Mouse (Mus musculus): ENCODE data around the gene Iqgap1.
"Not testable (repeated sequence)": the region's sequence is repeated elsewhere in the genome, so short reads cannot be mapped to it uniquely, and the experiment has no call there.

Iqgap1 gene

DNA sequence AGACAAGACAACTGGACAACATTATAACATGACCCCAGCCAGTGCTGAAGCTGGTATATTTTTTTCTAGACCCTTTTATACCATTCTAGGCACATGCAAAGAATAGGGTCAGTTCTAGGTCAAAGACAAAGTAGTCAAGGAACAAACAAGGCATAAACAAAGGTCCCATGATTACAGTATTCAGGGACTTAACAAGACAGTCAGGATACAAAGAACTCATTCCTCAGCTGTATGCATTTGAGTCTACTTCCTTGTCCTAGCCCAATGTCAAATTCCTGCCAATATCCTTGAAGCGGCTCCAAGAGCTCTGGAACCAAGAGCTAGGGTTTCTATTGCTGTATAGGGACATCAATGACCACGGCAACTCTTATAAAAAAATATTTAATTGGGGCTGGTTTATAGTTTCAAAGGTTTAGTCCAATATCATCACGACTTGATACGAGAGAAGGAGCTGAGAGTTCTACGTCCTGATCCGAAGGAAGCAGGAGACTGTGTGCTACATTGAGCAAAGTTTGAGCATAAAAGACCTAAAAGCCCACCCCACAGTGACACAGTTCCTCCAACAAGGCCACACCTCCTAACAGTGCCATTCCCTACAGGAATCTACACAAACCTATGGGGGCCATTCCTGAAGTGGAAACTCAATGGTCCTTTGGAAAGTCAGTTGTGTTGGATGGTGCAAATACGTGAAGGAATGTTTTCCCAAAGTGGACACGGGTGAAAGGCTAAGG, 18.3 kb upstream of the Iqgap1 start:
- no peak for DNase-seq (ENCODE audit: low spot score in 2 of 2)

DNA sequence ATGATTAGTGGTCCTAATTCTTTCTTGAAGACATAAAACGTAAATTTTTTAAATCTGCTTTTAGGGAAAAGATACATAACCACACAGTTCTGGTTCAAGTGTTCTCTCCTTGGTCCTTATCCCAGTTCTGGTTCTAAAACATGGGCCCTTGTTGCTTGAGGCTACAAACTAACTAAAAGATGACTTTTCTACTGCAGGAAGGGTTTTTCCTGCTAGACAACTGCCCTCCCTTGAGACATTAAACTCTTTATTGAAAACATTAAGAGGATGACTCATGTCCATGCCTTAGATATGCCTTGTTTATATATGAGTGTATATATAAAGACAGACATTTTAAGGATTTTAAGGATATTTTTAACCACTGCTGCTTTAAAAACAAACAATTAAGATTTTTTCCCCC, 17.4 kb upstream of the Iqgap1 start:
- no peak for DNase-seq (ENCODE audit: low spot score in 2 of 2)

DNA sequence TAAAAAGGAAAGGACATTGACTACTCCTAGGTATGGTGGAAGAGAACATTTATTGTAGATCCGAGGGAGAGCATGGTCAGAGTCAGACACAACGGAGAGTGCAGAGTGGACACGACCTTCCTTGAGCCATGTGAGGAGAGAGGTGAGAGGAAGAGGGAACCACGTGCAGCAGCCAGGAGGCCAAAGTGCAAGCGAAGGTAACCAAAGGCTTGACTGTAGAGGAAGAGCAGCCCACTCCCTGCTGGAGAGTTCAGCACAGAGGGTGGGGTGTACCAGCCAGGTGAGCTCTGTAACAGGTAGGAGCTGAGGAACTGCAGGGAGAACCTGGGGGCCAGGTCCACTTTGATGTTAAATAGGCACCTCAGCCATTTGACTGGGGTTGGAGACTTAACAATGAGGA, 16.4 kb upstream of the Iqgap1 start:
- DNase-seq (ENCODE audit: low spot score in 2 of 2): no peak

DNA sequence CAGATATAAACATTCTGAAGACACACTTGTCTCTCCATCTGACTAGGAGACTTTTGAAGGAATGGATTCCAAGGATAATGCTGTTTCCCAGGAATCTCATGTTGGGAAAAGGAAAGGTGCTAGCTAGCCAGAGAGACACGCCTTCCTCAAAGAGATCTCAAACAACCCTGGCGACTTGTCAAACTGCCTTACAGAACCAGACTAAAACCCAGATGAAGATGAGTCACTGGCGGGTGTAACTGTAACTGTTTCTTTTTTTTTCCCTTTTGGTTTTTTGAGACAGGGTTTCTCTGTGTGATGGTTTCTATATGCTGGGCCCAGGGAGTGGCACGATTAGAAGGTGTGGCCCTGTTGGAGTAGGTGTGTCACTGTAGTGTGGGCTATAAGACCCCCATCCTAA, 15.2 kb upstream of the Iqgap1 start:
- peak in 1 of 2 experiments; percentile 30 for DNase-seq (ENCODE audit: low spot score in 2 of 2)

DNA sequence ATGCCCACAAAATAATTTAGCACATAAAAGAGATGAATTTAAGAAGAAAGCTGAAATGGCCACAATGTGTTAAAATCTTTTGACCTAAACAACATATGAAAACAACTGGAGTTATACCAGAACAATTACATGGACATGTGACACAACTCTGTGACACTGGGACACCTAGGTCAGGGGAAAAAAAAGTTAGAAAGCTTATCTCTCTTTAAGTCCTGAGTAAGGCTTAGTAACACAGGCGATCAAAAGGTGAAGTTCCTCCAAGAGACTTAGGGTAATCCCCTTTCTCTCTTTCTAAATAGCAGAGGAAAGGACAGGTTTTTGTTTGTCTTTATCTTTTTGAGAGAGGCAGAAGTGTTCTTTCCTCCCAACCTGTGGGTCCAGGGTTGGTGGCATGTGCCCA, 14.5 kb upstream of the Iqgap1 start:
- DNase-seq (ENCODE audit: low spot score in 2 of 2): no peak

DNA sequence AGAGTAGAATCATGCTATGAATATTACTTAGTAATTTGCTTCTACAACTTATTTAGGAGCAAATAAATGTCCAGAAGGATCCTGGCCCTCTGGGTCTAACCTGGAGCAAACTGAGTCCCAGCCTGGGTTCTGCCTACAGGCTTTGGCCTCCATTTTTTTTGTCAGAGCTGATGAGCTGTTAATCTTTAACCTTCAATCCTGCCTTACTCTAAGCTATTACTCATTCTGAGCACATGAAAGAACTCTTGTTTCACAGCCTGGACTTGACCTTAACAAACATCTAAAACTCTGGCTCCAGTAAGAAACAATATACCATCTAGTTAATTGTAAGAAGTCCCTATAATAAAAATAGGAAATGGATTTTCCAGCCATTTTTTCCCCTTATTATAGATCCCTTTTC, 14.0 kb upstream of the Iqgap1 start:
- DNase-seq (ENCODE audit: low spot score in 2 of 2): no peak

DNA sequence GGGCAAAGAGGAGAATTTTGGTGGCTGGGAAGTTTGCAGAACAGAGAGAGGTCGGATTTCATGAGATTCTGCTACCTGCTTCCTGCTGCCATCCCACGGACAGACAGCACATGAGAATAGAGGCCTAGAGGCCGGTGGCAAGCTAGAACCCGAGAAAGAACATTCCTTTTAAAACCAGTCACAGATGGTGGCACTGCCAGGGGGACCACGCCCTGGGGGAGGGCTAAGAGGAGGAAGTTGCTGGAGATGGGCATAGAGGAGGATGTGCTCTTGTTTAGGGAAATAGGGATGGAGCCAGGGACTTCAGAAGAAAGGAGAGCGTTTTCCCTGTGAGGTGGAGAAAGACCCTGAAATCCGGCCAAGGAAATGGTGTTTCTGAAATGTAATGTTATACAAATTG, 12.5 kb upstream of the Iqgap1 start:
- no peak for DNase-seq (ENCODE audit: low spot score in 2 of 2)

DNA sequence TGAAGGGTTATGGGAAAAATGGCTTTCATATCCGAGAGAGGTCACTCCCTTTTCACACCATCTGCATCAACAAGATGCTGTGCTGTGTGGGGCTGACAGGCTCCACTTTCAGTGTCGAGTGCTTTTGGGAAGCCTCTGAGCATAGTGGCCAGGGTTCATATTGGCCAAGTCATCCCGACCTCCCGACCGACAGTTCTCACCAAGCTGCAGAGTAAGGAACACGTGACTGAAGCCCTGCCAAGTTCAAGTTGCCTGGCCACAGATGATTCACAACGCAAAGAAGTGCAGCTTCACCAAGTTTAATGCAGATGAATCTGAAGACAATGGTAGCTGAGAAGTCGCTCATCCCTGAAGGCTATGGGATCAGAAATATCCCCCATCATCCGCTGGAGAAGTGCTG, 12.0 kb upstream of the Iqgap1 start:
- DNase-seq (ENCODE audit: low spot score in 2 of 2): no peak

DNA sequence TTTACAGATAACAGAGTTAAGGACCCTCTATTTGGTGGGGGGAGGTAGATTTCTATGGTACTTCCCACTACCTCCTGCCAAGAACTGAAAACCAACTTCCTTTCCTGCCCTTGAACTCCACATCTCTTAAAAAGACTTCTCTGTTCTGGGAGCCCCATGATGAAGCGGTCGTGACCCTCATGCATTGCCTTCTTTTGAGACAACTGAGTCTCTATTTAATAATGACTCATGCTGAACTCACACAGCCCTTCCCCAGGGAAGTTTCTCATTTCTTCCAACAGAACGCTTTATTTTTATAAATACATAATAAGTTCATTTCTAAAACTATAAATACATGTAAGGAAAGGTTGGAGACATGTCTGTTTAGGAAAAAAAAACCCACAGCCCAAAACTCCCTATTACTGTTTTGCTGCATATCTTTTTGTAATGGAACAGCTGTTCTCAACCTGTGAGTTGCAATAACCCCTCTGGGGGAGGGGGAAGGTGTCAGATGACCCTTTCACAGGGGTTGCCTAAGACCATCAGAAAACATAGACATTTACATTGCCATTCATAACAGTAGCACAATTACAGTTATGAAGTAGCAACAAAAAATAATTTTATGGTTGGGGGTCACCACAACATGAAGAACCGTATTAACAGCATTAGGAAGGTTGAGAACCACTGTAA, 10.3 kb upstream of the Iqgap1 start:
- DNase-seq (ENCODE audit: low spot score in 2 of 2): no peak

DNA sequence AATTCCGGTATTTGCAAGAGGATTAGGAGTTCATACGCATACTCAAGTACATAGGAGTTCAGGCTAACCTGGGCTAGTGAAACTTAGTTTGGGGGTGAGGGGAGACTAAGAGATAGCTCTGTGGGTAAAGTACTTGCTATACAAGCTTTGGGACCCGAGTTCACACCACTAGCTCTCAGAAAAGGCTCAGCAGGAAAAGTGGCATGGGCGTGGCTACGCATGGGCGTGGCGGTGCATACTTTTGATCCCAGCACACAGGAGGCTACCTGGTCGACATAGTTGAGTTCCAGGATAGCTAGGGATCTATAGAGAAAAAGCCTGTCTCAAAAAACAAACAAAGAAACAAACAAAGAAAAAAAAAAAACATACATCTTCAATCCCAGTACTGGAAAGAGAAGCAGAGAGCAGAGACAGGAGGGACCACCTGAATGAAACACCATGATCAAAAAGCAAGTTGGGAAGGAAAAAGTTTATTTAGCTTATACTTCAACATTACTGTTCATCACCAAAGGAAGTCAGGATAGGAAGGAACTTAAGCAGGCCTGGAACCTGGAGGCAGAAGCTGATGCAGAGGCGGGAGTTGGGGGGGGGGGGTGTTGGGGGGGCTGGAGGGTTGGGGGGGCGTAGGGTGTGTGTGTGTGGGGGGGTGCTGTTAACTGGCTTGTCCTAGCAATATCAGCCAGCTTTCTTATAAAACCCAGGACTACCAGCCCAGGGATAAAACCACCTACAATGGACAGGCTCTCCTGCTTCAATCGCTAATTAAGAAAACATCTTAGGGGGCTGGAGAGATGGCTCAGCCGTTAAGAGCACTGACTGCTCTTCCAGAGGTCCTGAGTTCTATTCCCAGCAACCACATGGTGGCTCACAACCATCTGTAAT, 8.1 kb upstream of the Iqgap1 start:
- no peak for DNase-seq (ENCODE audit: low spot score in 2 of 2)

DNA sequence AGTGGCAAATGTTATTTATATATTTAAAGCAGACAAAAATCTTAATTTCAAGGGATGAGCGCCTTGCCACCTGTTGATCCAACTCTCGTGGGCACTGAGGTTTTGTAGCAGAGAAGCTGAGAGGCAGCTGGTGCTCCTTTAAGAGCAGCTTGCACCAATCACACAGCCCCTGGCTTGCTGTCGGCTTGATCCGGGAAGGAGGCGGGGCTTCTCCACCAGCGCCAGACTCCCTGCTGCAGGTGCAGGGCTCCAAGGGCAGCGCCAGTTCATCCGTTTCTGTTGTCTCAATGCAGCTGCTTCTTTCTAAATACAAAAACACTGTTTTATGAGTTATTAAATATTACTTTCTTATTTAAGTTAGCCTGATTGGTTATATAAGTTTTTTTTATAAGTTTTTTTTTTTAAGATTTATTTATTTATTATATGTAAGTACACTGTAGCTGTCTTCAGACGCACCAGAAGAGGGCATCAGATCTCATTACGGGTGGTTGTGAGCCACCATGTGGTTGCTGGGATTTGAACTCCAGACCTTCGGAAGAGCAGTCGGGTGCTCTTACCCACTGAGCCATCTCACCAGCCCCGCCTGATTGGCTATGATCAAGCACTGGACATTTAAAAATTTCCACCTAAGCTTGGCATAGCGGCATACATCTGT, 7.3 kb upstream of the Iqgap1 start:
- not testable (repeated sequence) for DNase-seq (ENCODE audit: low spot score in 2 of 2)

DNA sequence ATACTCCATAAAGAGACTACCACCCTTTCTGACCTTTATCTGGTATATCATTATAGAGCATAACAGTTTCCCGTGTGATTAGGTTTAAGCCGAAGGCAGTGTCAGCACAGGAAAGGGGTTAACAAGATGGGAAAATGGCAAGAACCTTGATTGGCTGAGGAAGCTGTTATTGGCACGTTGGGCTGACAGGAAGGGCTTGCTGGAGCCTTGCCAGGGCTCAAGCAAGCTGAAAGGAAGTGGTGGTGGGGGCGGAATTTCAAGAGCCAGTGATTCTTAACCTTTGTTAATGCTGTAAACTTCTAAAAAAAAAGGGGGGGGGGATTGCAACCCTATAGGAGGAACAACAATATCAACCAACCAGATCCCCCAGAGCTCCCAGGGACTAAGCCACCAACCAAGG, 6.4 kb upstream of the Iqgap1 start:
- no peak for DNase-seq (ENCODE audit: low spot score in 2 of 2)

DNA sequence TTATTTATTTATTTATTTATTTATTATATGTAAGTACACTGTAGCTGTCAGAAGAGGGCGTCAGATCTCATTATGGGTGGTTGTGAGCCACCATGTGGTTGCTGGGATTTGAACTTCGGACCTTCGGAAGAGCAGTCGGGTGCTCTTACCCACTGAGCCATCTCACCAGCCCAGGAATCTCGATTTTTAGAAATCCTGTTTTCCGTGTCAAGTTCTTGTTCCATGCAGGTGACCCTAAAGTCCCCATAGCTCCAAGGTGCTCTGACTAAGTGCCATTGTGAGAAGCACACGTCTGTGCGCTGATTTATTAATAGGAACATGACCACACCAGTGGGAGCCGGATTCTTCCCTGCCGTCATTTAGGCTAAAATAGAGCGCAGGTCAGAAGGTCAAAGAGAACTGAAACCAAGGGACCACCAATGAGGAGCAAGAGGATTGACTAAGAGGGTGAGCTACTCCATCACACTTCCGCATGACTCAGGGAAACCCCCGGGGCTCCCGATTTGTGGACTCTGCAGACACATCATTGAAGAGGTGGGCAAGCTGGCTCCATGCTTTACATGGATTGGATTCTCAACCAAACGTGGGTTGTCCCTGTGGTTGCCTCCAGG, 4.5 kb upstream of the Iqgap1 start:
- DNase-seq (ENCODE audit: low spot score in 2 of 2): no peak

DNA sequence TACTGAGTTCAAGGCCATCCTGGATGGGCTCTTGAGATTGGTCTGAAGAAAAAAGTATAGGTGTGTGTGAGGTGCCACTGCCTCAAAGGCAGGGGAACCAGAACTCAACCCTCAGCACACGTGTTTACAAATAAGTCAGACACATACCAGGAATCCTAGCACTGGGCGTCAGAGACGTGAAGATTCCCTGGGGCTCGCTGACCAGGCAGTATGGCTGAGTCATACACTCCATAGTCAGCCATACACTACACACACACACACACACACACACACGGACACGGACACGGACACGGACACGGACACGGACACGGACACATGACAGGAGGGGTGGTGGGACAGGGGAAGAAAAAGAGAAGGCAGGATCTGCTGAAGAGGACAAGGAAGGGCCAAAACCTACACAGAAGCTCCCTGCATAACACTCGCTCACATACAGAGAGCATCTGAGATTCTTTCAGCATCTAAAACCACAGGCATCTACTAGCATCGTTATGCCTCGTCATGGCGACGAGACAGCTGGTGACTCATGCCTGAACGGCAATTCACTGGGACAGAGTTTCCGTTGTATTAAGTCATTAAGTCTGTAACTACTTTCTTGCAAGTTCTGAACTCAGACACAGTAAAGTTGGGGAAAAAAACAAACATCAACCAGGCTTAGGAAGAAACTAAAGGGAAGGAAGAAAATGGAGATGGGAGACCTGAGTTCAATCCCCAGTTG, 2.5 kb upstream of the Iqgap1 start:
- no peak for DNase-seq (ENCODE audit: low spot score in 2 of 2)

DNA sequence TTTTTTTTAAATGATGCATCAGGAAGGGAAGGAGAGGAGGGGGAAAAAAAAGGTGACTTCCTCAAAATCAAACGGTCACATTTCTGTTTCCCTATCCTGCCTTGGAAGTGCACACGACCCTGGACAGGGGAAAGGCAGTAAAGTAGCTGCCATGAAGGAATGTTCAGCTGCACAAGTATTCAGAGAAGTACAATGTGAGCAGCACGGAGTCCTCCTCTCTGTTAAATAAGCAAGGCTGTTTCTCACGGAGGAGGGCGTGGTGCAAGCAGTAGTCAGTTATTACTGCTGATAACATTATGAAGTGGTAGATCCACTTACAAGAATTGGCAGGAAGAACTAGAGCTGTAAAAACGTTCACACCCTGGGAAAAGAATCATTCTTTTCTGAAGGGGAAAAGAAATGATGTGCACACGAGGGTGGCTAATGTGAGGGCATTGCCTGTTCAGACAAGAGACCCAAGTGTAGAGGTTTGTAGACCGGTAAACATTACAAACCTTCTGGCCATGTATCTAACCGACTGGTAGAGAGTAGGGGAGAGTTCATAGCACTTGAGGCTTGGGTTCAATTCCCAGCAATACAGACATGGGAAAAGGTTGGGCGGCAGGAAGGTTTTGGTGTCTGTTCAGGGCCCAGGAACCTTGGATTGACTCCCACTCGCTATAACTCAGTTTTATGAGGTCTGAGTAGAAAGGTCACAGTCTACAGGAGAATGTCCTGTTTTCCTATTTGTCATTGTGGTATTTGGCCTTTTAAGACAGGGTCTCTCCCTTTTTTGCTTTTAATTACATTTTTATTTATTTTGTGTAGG, 1.7 kb downstream of the Iqgap1 start:
- DNase-seq (ENCODE audit: low spot score in 2 of 2): no peak

DNA sequence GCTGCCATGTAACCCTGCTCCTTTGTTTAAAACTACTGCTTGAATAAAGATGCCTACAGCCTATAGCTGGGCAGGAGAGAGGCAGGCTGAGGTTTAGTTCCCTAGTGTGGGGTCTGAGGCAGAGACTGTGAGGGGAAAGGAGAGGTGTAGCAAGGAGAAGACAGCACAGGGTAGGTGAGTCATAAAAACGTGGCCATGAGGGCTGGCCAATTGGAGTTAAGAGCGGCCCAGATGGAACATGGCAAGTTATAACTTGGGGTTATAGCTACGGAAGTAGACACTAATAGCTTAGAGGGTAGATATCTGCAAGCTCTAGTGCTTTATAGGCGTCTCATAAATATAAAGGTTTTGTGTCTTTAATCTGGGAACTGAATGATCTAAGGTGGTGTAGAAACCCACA, 2.5 kb downstream of the Iqgap1 start:
- no peak for DNase-seq (ENCODE audit: low spot score in 2 of 2)

DNA sequence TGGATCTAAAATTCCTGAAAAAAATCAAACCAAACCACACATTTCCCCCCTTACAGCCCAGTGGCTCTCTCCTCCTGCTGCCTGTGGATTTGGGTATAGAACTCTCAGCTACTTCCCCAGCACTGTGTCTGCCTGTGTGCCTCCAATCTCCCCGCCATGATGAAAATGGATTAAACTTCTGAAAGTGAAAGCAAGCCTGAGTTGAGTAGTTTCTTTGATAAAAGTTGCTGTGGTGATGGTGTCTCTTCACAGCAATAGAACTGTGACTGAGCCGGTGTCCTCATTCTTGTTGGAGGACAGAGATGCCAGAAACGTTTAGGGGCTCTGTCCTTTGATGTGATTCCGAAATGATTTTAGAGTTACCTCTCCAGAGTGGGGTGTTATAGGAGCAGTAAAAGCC, 4.9 kb downstream of the Iqgap1 start:
- no peak for DNase-seq (ENCODE audit: low spot score in 2 of 2)

DNA sequence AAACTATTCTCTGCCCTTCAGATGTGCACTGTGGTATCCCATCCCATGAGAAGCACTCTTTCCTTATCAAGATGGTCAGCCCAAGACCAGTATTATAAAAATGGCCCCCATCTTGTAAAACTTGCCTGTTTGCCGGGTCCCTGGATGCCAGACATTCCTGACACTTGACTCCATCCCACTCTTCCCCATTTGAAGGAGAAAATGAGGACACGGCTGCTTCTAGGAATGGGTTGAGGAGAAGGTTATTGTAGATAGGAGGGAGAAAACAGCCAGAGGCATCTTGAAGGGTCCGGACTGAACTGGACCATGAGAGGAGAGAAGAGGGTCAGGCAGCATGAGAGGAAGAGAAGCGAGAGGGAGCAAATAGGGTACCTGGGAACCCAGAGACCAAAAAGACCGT, 9.1 kb downstream of the Iqgap1 start:
- DNase-seq (ENCODE audit: low spot score in 2 of 2): no peak

DNA sequence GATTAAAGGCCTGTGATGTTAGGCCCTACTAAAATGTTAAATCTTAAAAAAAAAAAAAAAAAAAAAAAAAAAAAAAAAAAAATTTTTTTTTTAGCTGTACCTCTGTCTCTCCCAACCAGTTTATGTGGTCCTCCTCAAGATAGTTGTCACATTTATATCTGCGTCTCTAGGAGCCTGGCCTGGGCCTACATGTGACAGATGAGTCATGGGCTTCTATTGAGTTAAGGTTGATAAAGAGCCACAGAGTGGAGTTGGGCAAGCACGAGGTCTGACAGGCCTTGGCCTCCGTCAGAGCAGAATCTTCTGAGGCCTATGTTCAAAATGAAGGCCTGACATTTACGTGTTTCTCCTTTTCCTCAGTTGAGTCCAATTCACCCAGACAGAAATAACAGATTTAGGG, 12.4 kb downstream of the Iqgap1 start:
- no peak for DNase-seq (ENCODE audit: low spot score in 2 of 2)

DNA sequence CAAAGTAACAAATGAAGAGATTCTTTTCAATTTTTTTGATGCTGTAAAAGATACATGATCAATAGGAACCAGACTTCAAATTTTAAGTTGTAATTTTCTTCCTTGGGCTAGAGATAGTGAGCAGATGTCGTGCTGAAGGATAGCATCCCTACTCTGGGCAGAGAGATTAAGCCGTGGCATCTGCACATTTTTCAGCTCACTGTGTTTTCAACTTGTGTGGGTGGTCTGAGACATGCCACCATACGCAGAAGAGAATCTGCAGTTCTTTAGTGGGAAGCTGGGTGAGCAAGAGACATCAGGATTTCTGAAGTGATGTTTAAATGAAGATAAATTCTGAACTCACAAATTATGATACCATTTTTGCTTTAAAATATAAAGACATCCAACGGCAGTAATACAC, 19.4 kb downstream of the Iqgap1 start:
- DNase-seq (ENCODE audit: low spot score in 2 of 2): peak; percentile 52 to 64
